8 mouse cellular contexts compared by ENCODE assay signal in the genomic region with DNA sequence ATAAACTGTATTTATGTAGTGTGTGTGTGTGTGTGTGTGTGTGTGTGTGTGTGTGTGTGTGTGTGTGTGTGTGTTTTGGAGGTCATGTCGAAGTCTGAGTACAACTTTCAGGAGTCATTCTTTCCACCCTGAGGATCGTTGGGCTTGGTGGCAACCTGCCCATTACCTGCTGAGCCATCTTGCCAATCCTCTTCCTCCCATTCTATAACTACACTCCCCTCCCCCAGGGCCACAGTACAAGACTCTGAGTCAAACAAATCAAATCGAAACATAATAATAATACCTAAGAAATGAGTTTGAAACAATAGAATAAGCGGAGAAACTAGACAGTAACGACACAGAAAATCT. TPM values are rescaled to one million over a fixed set of nuclear protein-coding genes. Genes with fewer than 3 reads are reported as not detected.
DNase-seq lines count a peak whose midpoint lies in the region; ATAC-seq and TF ChIP-seq lines count a peak whose summit lies in the region.

No protein-coding gene starts in this region.

- 0 out of 2 replicates have a peak, but pooled peaks cover 2% of the 10 kb centered on the region for H3K4me1 ChIP-seq in limb, embryonic 14.5 days (ENCODE audit: control insufficient read depth, insufficient read depth, low read length)

- H3K9ac ChIP-seq in limb, embryonic 14.5 days (ENCODE audit: low read depth, low read length, severe bottlenecking): no peak overlapping the region

- 66% methylated on average over 5 of the region's 5 CpGs for WGBS in limb, embryonic 14.5 days

- no peak for ATAC-seq in limb, embryonic 14.5 days (ENCODE audit: low FRiP score, low read depth)

- H3K4me3 ChIP-seq in limb, embryonic 14.5 days (replicated peaks; ENCODE audit: low read length): peak overlapping the region; percentile 74; the same call in 1 of the 2 replicates

- no peaks in the 10 kb centered on the region for H3K36me3 ChIP-seq in limb, embryonic 14.5 days (ENCODE audit: control insufficient read depth, insufficient read depth, low read length)

- TF ChIP-seq POLR2A in brain, embryonic 14.5 days (IDR thresholded peaks at IDR 0.05; ENCODE audit: borderline replicate concordance, extremely low read depth, insufficient read depth, insufficient read length, poor library complexity, severe bottlenecking): no peak
- TF ChIP-seq POLR2A in limb, embryonic 14.5 days (IDR thresholded peaks at IDR 0.05; ENCODE audit: borderline replicate concordance, extremely low read depth, insufficient read depth, insufficient read length): no peak

- intact Hi-C loops in gastrocnemius, postnatal 36 days (cut with DNase I): no loop called here

- peak overlapping the region; percentile 55; the same call in 1 of the 2 replicates for H3K4me2 ChIP-seq in limb, embryonic 14.5 days (replicated peaks; ENCODE audit: low read depth, low read length, severe bottlenecking)

- H3K27ac ChIP-seq in limb, embryonic 14.5 days (replicated peaks; ENCODE audit: low read depth, low read length): no peak overlapping the region

- no peak for TF ChIP-seq CTCF in brain, embryonic 14.5 days (IDR thresholded peaks at IDR 0.05; ENCODE audit: borderline replicate concordance, extremely low read depth, insufficient read depth, insufficient read length)

- no peaks in the 10 kb centered on the region for H3K9me3 ChIP-seq in limb, embryonic 14.5 days (ENCODE audit: control insufficient read depth, low read length)

- peak; percentile 7 for DNase-seq in layer of hippocampus, adult 11-12 months (ENCODE audit: low spot score)
- DNase-seq in layer of hippocampus, adult 18-20 months (ENCODE audit: low spot score in 2 of 2): no peak
- DNase-seq in brain, embryonic 14.5 days (ENCODE audit: low read depth): peak; percentile 12
- peak; percentile 63 to 75 for DNase-seq in cerebellum, postnatal 10 days
- no peak for DNase-seq in limb, embryonic 14.5 days (ENCODE audit: low spot score)
- DNase-seq in urinary bladder, postnatal 4 days (ENCODE audit: low spot score in 2 of 2): no peak
- no peak for DNase-seq in gastrocnemius, postnatal 36 days
- DNase-seq in adrenal gland, postnatal 10 days: no peak

- H3K27me3 ChIP-seq in limb, embryonic 14.5 days (ENCODE audit: control insufficient read depth, insufficient read depth, low read length): no peaks in the 10 kb centered on the region

RNA-seq across cellular contexts. Expression of a gene that starts 0.6 kb away (rescaled TPM):
- total RNA-seq in layer of hippocampus, adult 18-20 months (2021): 10 to 100 TPM; 18.1 to 20.4 TPM
- polyA plus RNA-seq in brain, embryonic 14.5 days (2012; rRNA removed): 13.7 and 15.6 TPM in 2 replicates
- polyA plus RNA-seq in limb, embryonic 14.5 days (2012; rRNA removed): 10.1 and 14.0 TPM in 2 replicates
- 11.6 and 12.2 TPM in 2 replicates for polyA plus RNA-seq in limb, embryonic 14.5 days (2014; fragmentation: Nextera tagmentation; extraction: Ambion mirVana)
- 1 to 10 TPM; 7.7 to 8.6 TPM for total RNA-seq in gastrocnemius, postnatal 36 days (2021)
- total RNA-seq in adrenal gland, postnatal 10 days (2021): 10 to 100 TPM in 1 of 2 experiments, 1 to 10 TPM in 1; 8.5 to 11.4 TPM

RNA-seq across cellular contexts. Expression of a gene that starts 41.9 kb away (rescaled TPM):
- under 1 TPM; 0.54 to 0.74 TPM for total RNA-seq in layer of hippocampus, adult 18-20 months (2021)
- 45.0 and 73.5 TPM in 2 replicates for polyA plus RNA-seq in brain, embryonic 14.5 days (2012; rRNA removed)
- polyA plus RNA-seq in limb, embryonic 14.5 days (2012; rRNA removed): 106 and 112 TPM in 2 replicates
- polyA plus RNA-seq in limb, embryonic 14.5 days (2014; fragmentation: Nextera tagmentation; extraction: Ambion mirVana): 156 and 170 TPM in 2 replicates
- total RNA-seq in gastrocnemius, postnatal 36 days (2021): 1 to 10 TPM in 1 of 2 experiments, under 1 TPM in 1; 0.96 to 1.7 TPM
- 10 to 100 TPM; 30.3 to 33.2 TPM for total RNA-seq in adrenal gland, postnatal 10 days (2021)

Comparison
In these comparisons a context has a peak if more than half of its experiments do, and no peak if none do; other contexts are left out.
1. DNase-seq: peak in layer of hippocampus, adult 11-12 months (single experiment), brain, embryonic 14.5 days (single experiment) and cerebellum, postnatal 10 days (2 of 2); none in layer of hippocampus, adult 18-20 months (0 of 2), limb, embryonic 14.5 days (single experiment), urinary bladder, postnatal 4 days (0 of 2), gastrocnemius, postnatal 36 days (0 of 2) and adrenal gland, postnatal 10 days (single experiment).
2. RNA of a gene that starts 41.9 kb away (total RNA-seq): 30.3 to 33.2 TPM in adrenal gland, postnatal 10 days; 0.96 to 1.7 TPM in gastrocnemius, postnatal 36 days and 0.54 to 0.74 TPM in layer of hippocampus, adult 18-20 months; every median in the first group is over 10 times any median in the second.